ENCODE assay signal across 9 mouse cellular contexts in genomic region chr4:107937338-107937737, GRCm38 (mm10). TPM values are rescaled to one million over a fixed set of nuclear protein-coding genes. Genes with fewer than 3 reads are reported as not detected.
DNase-seq lines count a peak whose midpoint lies in the region; ATAC-seq and TF ChIP-seq lines count a peak whose summit lies in the region.
"Had no signal": no experiment of that assay in that cellular context is flagged by ENCODE, and none has a peak within 500 bp of the region (broad histone marks: within the 10 kb centered on the region; RNA-seq: fewer than 3 reads in every experiment).

No protein-coding gene starts in this region.

- DNase-seq in MN1 (ENCODE audit: low spot score), result peak; percentile 55
- peak; percentile 70 to 82 for DNase-seq in adrenal gland, postnatal 36 days
- DNase-seq in heart, postnatal 36 days, result peak; percentile 69 to 75
- peak; percentile 70 for DNase-seq in layer of hippocampus, adult 9-11 months
- DNase-seq in lung, postnatal 10 days, result peak; percentile 88

- no peaks in the 10 kb centered on the region for H3K4me1 ChIP-seq in forebrain, embryonic 13.5 days
- no peaks in the 10 kb centered on the region for H3K4me1 ChIP-seq in small intestine, adult 2 months (ENCODE audit: control insufficient read depth, insufficient read depth, insufficient read length, low read length)

- H3K27me3 ChIP-seq in forebrain, embryonic 13.5 days, result no peaks in the 10 kb centered on the region; the same call in 1 of the 2 replicates
- H3K27me3 ChIP-seq in small intestine, adult 2 months (ENCODE audit: control insufficient read depth, insufficient read depth, low read length), result no peaks in the 10 kb centered on the region

- no peak overlapping the region for H3K27ac ChIP-seq in forebrain, embryonic 13.5 days
- no peak overlapping the region for H3K27ac ChIP-seq in small intestine, adult 2 months (ENCODE audit: insufficient read depth, low read depth, low read length)

- intact Hi-C loops in heart, postnatal 36 days (cut with DNase I), result loop anchor here (5.0 kb wide), 1 partner anchor 390 kb away; the partner anchor contains the start of gene Coa7

- H3K9me3 ChIP-seq in forebrain, embryonic 13.5 days (replicated peaks), result no peaks in the 10 kb centered on the region

- no peak overlapping the region for H3K9ac ChIP-seq in forebrain, embryonic 13.5 days

- ATAC-seq in forebrain, embryonic 13.5 days, result peak; percentile 38
- ATAC-seq in monocyte, adult 5-6 weeks (replicated peaks; ENCODE audit: insufficient number of reproducible peaks, low FRiP score, low TSS enrichment, poor library complexity, severe bottlenecking), result no peak

- peak; percentile 63; the same call in 1 of the 2 replicates for TF ChIP-seq CTCF in small intestine, adult 2 months (IDR thresholded peaks at IDR 0.05; ENCODE audit: extremely low read depth, insufficient read length, insufficient replicate concordance, low read depth, low read length)

- H3K36me3 ChIP-seq in forebrain, embryonic 13.5 days (ENCODE audit: poor library complexity, severe bottlenecking), result no peaks in the 10 kb centered on the region
- no peaks in the 10 kb centered on the region for H3K36me3 ChIP-seq in small intestine, adult 2 months (ENCODE audit: control insufficient read depth, insufficient read depth, low read length)

- H3K4me2 ChIP-seq in forebrain, embryonic 13.5 days, result no peak overlapping the region

- H3K4me3 ChIP-seq in forebrain, embryonic 13.5 days, result no peak overlapping the region
- H3K4me3 ChIP-seq in small intestine, adult 2 months (ENCODE audit: low read depth, low read length), result no peak overlapping the region

- no peak for TF ChIP-seq POLR2A in small intestine, adult 2 months (IDR thresholded peaks at IDR 0.05; ENCODE audit: low read depth, low read length)

- WGBS in forebrain, embryonic 13.5 days, result 26% methylated on average over 6 of the region's 6 CpGs
- 19% methylated on average over 6 of the region's 6 CpGs for WGBS in small intestine, adult 2 months

RNA-seq across cellular contexts. Expression of gene Cpt2, which starts 13.9 kb away (rescaled TPM):
- total RNA-seq in adrenal gland, postnatal 36 days (2021), result 100 to 1,000 TPM; 146 to 208 TPM
- 19.4 and 19.8 TPM in 2 replicates for polyA plus RNA-seq in forebrain, embryonic 13.5 days (2015; fragmentation: Nextera tagmentation; extraction: Ambion mirVana)
- total RNA-seq in heart, postnatal 36 days (2021), result 100 to 1,000 TPM; 308 to 324 TPM
- polyA plus RNA-seq in small intestine, adult 2 months (2012; rRNA removed), result 130 and 162 TPM in 2 replicates
- total RNA-seq in monocyte, adult 5-6 weeks (2017), result 3.9 to 14.6 TPM (median 7.4 TPM) in 3 replicates

RNA-seq across cellular contexts. Expression of gene Slc1a7, which starts 30.8 kb away (rescaled TPM):
- total RNA-seq in adrenal gland, postnatal 36 days (2021), result under 1 TPM; 0.30 to 0.43 TPM
- polyA plus RNA-seq in forebrain, embryonic 13.5 days (2015; fragmentation: Nextera tagmentation; extraction: Ambion mirVana), result not detected in 2 replicates
- total RNA-seq in heart, postnatal 36 days (2021), result under 1 TPM; 0.27 to 0.33 TPM
- 0.11 and 0.16 TPM in 2 replicates for polyA plus RNA-seq in small intestine, adult 2 months (2012; rRNA removed)
- not detected in 3 replicates for total RNA-seq in monocyte, adult 5-6 weeks (2017)
- total RNA-seq: hematopoietic stem cell, adult 5-6 weeks had no signal

RNA-seq across cellular contexts. Expression of gene 0610037L13Rik, which starts 47.7 kb away (rescaled TPM):
- 10 to 100 TPM; 77.5 to 94.1 TPM for total RNA-seq in adrenal gland, postnatal 36 days (2021)
- polyA plus RNA-seq in forebrain, embryonic 13.5 days (2015; fragmentation: Nextera tagmentation; extraction: Ambion mirVana), result 116 and 118 TPM in 2 replicates
- total RNA-seq in heart, postnatal 36 days (2021), result 10 to 100 TPM; 53.2 to 54.3 TPM
- polyA plus RNA-seq in small intestine, adult 2 months (2012; rRNA removed), result 6.0 and 8.5 TPM in 2 replicates
- 42.0 to 51.1 TPM (median 43.1 TPM) in 3 replicates for total RNA-seq in monocyte, adult 5-6 weeks (2017)

RNA-seq across cellular contexts. Expression of gene Magoh, which starts 57.8 kb away (rescaled TPM):
- 10 to 100 TPM; 79.1 to 84.4 TPM for total RNA-seq in adrenal gland, postnatal 36 days (2021)
- 196 and 224 TPM in 2 replicates for polyA plus RNA-seq in forebrain, embryonic 13.5 days (2015; fragmentation: Nextera tagmentation; extraction: Ambion mirVana)
- 10 to 100 TPM; 43.0 to 43.5 TPM for total RNA-seq in heart, postnatal 36 days (2021)
- polyA plus RNA-seq in small intestine, adult 2 months (2012; rRNA removed), result 4.1 and 8.0 TPM in 2 replicates
- total RNA-seq in monocyte, adult 5-6 weeks (2017), result 160 to 206 TPM (median 163 TPM) in 3 replicates
